Mouse (Mus musculus) neural tube, embryonic 11.5 days (tissue): Measurements from ENCODE around the gene Mfn2. TPM values are rescaled to one million over a fixed set of nuclear protein-coding genes. Genes with fewer than 3 reads are reported as not detected.

Experiments
- ATAC-seq: fragments of 200-750 bp; cut with Nextera tagmentation; 2 replicates; pipeline ENCODE4 v1.8.0; 2017; ENCODE audit warnings: moderate number of reproducible peaks, mild to moderate bottlenecking, moderate TSS enrichment, moderate library complexity; ENCODE audit not compliant: insufficient read depth, low FRiP score, low TSS enrichment
- DNase-seq: peaks from one replicate; pipeline ENCODE4 v3.0.0-alpha.2; 2015; ENCODE audit warnings: low spot score
- H3K27ac ChIP-seq: fragments of 300-500 bp; sonication (generic); 2 replicates; pipeline ENCODE4 v1.5.1; 2014; ENCODE audit warnings: low read depth, mild to moderate bottlenecking, low read length
- H3K27me3 ChIP-seq: fragments of 300-500 bp; sonication (generic); 2 replicates; pipeline ENCODE4 v1.6.1; 2014; ENCODE audit warnings: mild to moderate bottlenecking, low read length, mixed read lengths; ENCODE audit not compliant: control insufficient read depth, insufficient read depth
- H3K36me3 ChIP-seq: fragments of 300-500 bp; sonication (generic); 2 replicates; pipeline ENCODE4 v1.6.1; 2014; ENCODE audit warnings: mild to moderate bottlenecking, low read length, moderate library complexity, mixed read lengths; ENCODE audit not compliant: control insufficient read depth, insufficient read depth
- H3K4me1 ChIP-seq: fragments of 300-500 bp; sonication (generic); 2 replicates; pipeline ENCODE4 v1.6.1; 2014; ENCODE audit warnings: low read length, mixed read lengths; ENCODE audit not compliant: control insufficient read depth, insufficient read depth
- H3K4me2 ChIP-seq: fragments of 300-500 bp; sonication (generic); 2 replicates; pipeline ENCODE4 v1.6.1; 2014; ENCODE audit warnings: low read depth, mild to moderate bottlenecking, moderate library complexity
- H3K4me3 ChIP-seq: fragments of 300-500 bp; sonication (generic); 2 replicates; pipeline ENCODE4 v1.5.1; 2014; ENCODE audit warnings: low read depth, low read length
- H3K9ac ChIP-seq: fragments of 300-500 bp; sonication (generic); 2 replicates; pipeline ENCODE4 v1.6.1; 2014; ENCODE audit warnings: mild to moderate bottlenecking, low read length
- H3K9me3 ChIP-seq: fragments of 300-500 bp; sonication (generic); 2 replicates; pipeline ENCODE4 v1.6.1; 2016; ENCODE audit warnings: low read length; ENCODE audit not compliant: control insufficient read depth
- WGBS: fragments of 180-500 bp; shearing (Covaris S2); extraction: QIAGEN DNeasy Blood & Tissue Kit; methylation state at CpG from one replicate; pipeline ENCODE4 v1.1.7; 2014; 5-methylcytosine and 5-hydroxymethylcytosine counted together
- polyA plus RNA-seq: library from polyadenylated mRNA; unstranded; fragments of >200 nt; fragmentation: Nextera tagmentation; extraction: Ambion mirVana; gene quantifications from 2 replicates; pipeline ENCODE4 v1.2.1, GENCODE M21; 2014

The Mfn2 gene
- polyA plus RNA-seq, 1 experiment from 2014 or later = 50.0 TPM

DNA sequence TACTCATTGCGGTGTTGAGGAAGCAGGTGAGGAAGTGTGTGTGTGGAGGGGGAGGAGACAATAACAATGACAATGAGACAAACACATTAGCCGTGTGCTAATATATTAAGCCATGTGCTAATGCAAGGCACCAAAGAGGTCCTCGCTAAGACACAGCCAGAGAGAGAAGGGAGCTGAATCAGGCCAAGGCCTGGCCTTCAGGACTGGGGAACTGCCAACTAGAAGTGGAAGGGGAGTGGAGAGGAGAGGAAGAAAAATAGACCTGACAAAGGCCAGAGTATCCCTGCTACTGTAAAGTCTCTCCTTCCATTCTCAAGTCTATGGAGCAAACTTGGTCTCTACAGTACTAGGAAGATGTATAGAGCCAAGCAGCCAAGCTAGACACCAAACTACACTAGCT lies 903 bp downstream of the Mfn2 start:
- DNase-seq (no peak), ATAC-seq (no peak)
- 92% methylated on average over 3 of the region's 3 CpGs for WGBS
- Histone ChIP-seq H3K36me3 (peaks cover 6% of the 10 kb centered on the region), H3K4me3 (peak overlapping the region; percentile 69), H3K9me3 (no peaks in the 10 kb centered on the region), H3K9ac (peak overlapping the region; percentile 72), H3K4me2 (peak overlapping the region; percentile 55), H3K27ac (no peak overlapping the region), H3K4me1 (peaks cover 6% of the 10 kb centered on the region), H3K27me3 (no peaks in the 10 kb centered on the region)

DNA sequence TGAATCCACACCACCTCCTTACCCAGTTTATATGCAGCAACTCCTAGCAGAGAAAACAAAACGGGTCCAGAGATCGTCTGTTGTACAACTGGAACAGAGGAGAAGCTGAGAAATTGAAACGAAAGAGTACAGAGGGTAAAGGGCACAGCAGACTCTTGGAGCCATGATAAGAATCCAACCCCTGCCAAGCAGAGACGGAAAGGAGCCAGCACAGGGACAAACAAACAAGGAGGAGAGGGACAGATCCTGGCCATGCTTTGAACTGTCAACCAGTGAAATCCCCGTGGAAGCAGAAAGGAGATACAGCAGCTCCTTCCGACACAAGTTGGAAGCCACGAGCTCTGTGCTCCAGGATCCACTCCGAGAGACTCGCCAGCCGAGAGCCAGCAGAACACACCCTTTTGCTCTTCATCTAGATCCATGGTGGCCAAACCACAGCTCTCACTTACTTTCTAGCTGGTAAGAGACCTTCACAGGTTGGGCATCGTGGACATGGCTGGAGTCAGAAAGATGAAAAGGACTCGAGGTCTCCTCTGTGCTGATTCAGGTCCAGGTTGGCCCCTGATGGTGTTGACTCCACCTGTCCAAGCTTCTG lies 1.5 kb downstream of the Mfn2 start:
- no peak overlapping the region for H3K4me2 ChIP-seq
- H3K9me3 ChIP-seq = no peaks in the 10 kb centered on the region
- no peaks in the 10 kb centered on the region for H3K27me3 ChIP-seq
- peaks cover 8% of the 10 kb centered on the region for H3K36me3 ChIP-seq
- H3K9ac ChIP-seq = no peak overlapping the region
- H3K4me3 ChIP-seq = no peak overlapping the region
- no peak overlapping the region for H3K27ac ChIP-seq
- no peak for ATAC-seq
- WGBS = 92% methylated on average over 12 of the region's 12 CpGs
- no peak for DNase-seq
- peaks cover 6% of the 10 kb centered on the region for H3K4me1 ChIP-seq

DNA sequence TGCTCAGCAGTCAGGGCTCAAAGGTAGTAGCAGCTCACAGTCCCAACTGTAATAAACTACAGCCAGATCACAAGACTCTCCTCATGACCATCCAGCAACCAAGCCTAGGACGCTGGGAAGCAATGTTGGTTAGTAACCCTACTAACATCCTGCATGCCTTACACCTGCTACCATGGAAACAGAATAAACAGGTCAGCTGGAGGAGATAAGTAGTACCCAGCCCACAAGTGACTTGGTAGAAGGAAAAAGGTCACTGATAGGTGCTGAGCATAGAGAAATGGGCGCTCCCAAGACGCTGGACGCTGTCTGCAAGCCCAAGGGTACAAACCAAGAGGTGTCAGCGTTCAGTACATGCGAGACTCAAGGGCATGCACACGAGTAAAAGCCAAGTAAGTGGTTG lies 4.1 kb downstream of the Mfn2 start:
- H3K4me2 ChIP-seq = no peak overlapping the region
- ATAC-seq (no peak), DNase-seq (no peak)
- H3K36me3 ChIP-seq = peaks cover 17% of the 10 kb centered on the region
- H3K9ac ChIP-seq = no peak overlapping the region
- H3K27ac ChIP-seq = no peak overlapping the region
- peaks cover 6% of the 10 kb centered on the region for H3K4me1 ChIP-seq
- 91% methylated on average over 7 of the region's 7 CpGs for WGBS
- H3K9me3 ChIP-seq = no peaks in the 10 kb centered on the region
- no peaks in the 10 kb centered on the region for H3K27me3 ChIP-seq
- no peak overlapping the region for H3K4me3 ChIP-seq

DNA sequence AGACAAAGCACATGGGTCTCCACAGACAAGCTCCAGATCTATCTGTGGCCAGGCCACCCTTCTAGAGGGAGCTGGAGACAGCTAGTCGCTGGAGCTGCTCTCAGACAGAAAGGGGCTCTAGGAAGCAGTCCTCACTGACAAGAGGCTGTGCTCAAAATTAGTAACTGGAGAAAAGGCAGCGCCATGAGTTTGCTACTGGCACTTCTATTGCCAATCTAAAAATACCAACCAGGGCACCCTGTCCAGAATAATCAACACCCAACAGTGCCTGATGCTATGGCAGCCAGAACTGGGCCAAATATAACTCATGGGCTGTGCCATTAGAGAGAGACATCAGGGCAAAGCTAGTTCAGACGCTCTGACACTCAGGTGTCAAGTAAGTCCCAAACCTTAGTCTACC lies 7.2 kb downstream of the Mfn2 start:
- H3K4me3 ChIP-seq = no peak overlapping the region
- DNase-seq (no peak), ATAC-seq (no peak)
- 90% methylated on average over 3 of the region's 3 CpGs for WGBS
- no peak overlapping the region for H3K27ac ChIP-seq
- no peaks in the 10 kb centered on the region for H3K9me3 ChIP-seq
- H3K9ac ChIP-seq = no peak overlapping the region
- H3K27me3 ChIP-seq = no peaks in the 10 kb centered on the region
- H3K36me3 ChIP-seq = peaks cover 20% of the 10 kb centered on the region
- no peaks in the 10 kb centered on the region for H3K4me1 ChIP-seq
- H3K4me2 ChIP-seq = no peak overlapping the region

DNA sequence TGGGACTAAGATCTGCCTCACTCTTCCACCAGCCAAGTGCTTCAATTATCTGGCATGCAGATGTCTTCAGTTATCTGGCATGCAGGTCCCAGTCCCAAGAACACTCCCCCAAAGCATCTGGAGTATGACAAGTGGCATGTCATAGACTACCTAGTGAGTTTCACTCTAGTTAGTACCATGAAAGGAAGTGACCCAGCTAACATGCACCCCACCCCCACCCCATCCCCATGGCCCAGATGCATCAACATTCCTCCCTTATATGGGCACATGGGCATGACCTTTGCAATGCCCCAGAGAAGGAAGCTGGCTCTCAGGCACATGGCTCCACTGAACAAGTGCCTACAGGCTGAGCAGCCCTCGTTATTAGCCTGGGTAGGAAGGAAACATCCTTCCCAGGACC lies 8.1 kb downstream of the Mfn2 start:
- WGBS = 67% methylated on average over 1 of the region's 1 CpGs
- peaks cover 20% of the 10 kb centered on the region for H3K36me3 ChIP-seq

DNA sequence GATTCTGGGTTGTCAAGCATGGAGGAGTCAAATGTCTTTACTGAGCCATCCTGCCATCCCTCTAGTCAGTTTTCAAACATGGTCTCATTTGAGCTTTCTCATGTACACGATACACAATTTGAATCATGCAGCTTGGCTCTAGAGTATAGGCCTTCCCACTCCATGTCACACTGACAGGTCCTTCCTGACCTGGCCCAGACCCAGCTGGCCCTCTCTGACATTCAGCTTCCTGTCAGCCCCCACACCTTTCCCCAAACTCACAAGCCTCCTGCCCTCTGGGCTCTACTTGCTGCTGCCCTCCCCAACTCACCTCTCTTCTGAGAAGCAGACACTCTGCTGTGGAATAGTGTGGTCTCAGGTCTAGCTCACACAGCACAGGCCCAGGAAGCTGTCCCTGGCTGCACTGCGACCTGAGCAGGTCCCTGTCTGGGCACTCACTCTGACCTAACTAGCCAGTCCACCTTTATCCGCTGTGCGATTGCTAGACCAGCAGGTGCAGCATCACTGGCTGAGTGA lies 8.6 kb downstream of the Mfn2 start:
- Histone ChIP-seq H3K9ac (no peak overlapping the region), H3K9me3 (no peaks in the 10 kb centered on the region), H3K4me1 (no peaks in the 10 kb centered on the region), H3K36me3 (peaks cover 20% of the 10 kb centered on the region), H3K4me3 (no peak overlapping the region), H3K27me3 (no peaks in the 10 kb centered on the region), H3K4me2 (no peak overlapping the region), H3K27ac (no peak overlapping the region)
- WGBS = 93% methylated on average over 4 of the region's 4 CpGs
- ATAC-seq (no peak), DNase-seq (no peak)

More for the DNA sequence above, 8.1 kb downstream of the Mfn2 start:
- Histone ChIP-seq H3K27me3 (no peaks in the 10 kb centered on the region), H3K27ac (no peak overlapping the region), H3K4me1 (no peaks in the 10 kb centered on the region), H3K4me3 (no peak overlapping the region), H3K9me3 (no peaks in the 10 kb centered on the region), H3K9ac (no peak overlapping the region), H3K4me2 (no peak overlapping the region)
- ATAC-seq = no peak
- no peak for DNase-seq

DNA sequence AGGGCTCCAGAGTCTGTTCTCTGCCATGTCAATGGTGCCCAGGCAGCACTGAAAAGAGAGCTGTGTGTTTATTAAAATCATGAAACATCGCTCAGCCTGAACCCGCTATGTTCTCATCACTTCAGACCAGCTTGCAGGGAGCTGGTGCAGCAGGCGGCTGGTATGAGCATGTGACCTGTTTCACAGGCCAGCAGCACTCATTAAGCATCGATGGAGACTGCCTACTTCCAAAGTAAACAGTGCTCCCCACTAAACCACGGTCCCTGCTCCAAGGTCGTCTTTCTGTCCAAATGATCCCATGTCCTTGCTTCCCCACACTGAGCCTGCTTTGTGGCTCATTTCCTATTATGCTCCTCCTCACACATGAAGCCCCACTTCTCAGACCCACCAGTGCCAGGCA lies 14.2 kb downstream of the Mfn2 start:
- peaks cover 23% of the 10 kb centered on the region for H3K36me3 ChIP-seq

DNA sequence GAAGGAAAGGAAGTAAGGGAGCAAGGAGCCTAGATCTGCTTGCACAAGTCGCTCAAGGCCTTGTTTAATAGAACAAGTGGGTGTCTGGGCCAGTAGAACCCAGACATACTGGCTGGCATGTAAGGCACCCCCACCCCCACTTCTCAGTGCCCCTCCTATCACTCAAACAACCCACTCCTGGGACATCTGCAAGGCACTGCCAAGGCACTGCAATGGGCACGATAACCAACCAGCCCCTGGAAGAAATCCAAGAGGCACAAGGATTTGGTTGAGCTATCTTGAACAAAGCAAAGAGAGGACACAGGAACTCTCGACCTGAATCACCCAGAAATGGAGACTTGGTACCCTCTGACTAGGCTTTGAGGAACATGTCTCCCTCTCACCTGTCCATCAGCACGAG lies 16.3 kb downstream of the Mfn2 start:
- no peak overlapping the region for H3K4me2 ChIP-seq
- H3K9ac ChIP-seq = no peak overlapping the region
- 89% methylated on average over 4 of the region's 4 CpGs for WGBS
- H3K4me1 ChIP-seq = no peaks in the 10 kb centered on the region
- no peak for ATAC-seq
- peaks cover 23% of the 10 kb centered on the region for H3K36me3 ChIP-seq
- H3K27me3 ChIP-seq = no peaks in the 10 kb centered on the region
- no peak overlapping the region for H3K27ac ChIP-seq
- no peak for DNase-seq
- no peaks in the 10 kb centered on the region for H3K9me3 ChIP-seq
- no peak overlapping the region for H3K4me3 ChIP-seq

More for the DNA sequence above, 14.2 kb downstream of the Mfn2 start:
- ATAC-seq (no peak), DNase-seq (no peak)
- H3K4me1 ChIP-seq = no peaks in the 10 kb centered on the region
- H3K27me3 ChIP-seq = no peaks in the 10 kb centered on the region
- H3K4me3 ChIP-seq = no peak overlapping the region
- no peak overlapping the region for H3K27ac ChIP-seq
- no peak overlapping the region for H3K4me2 ChIP-seq
- 95% methylated on average over 6 of the region's 6 CpGs for WGBS
- H3K9ac ChIP-seq = no peak overlapping the region
- no peaks in the 10 kb centered on the region for H3K9me3 ChIP-seq

DNA sequence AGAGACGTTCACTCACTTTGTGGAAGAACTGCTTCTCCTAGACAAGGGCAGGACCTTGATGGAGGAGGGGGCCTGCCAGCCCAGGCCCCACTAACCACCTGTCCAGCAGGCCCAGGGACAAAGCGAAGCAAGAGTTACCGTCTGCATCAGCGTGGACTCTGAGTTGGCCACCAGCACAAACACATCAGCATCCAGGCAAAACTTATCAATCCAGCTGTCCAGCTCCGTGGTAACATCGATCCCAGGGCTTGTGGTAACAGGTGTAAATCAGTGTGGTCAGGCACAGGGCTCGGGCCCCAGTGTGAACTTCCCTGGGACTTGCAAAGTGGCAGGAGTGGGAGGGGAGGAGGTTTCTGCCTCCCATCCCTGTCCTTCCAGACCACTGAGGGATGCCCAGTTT lies 17.2 kb downstream of the Mfn2 start:
- Histone ChIP-seq H3K27me3 (no peaks in the 10 kb centered on the region), H3K27ac (no peak overlapping the region), H3K9me3 (no peaks in the 10 kb centered on the region), H3K4me3 (no peak overlapping the region), H3K36me3 (peaks cover 30% of the 10 kb centered on the region), H3K4me2 (no peak overlapping the region), H3K4me1 (no peaks in the 10 kb centered on the region), H3K9ac (no peak overlapping the region)
- WGBS = 98% methylated on average over 7 of the region's 7 CpGs
- DNase-seq = no peak
- no peak for ATAC-seq
